Mouse (Mus musculus) MEL (cell line): ENCODE measurements around the gene Ndufa7.

Experiments used
- CHD2 ChIP-seq: IDR thresholded peaks from 2 replicates; pipeline ENCODE4 v1.6.1; 2011; ENCODE audit warnings: low read length, improper control_type of control experiment
- CTCF ChIP-seq, 3 experiments: IDR thresholded peaks in 2 of 3; conservative IDR thresholded peaks in 1 of 3; 2 replicates each; pipeline ENCODE4 v1.5.1; 2011 to 2012; ENCODE audit warnings: low read length in 3 of 3, low read depth in 2 of 3, mild to moderate bottlenecking in 2 of 3, improper control_type of control experiment in 1 of 3, inconsistent platforms in 1 of 3, mixed read lengths in 1 of 3, moderate library complexity in 1 of 3; ENCODE audit not compliant: control insufficient read depth in 1 of 3, insufficient read depth in 1 of 3, poor library complexity in 1 of 3, severe bottlenecking in 1 of 3
- E2F4 ChIP-seq: IDR thresholded peaks from 2 replicates; pipeline ENCODE4 v1.6.1; 2011; ENCODE audit warnings: low read depth, low read length, improper control_type of control experiment, borderline replicate concordance
- EP300 ChIP-seq, 2 experiments: IDR thresholded peaks; 2 replicates each; pipeline ENCODE4 v1.6.1; 2011; ENCODE audit warnings: improper control_type of control experiment in 2 of 2, low read length in 2 of 2, low read depth in 1 of 2, mild to moderate bottlenecking in 1 of 2
- MAFK ChIP-seq: IDR thresholded peaks from 2 replicates; pipeline ENCODE4 v1.6.1; 2011; ENCODE audit warnings: low read depth, mild to moderate bottlenecking, low read length, improper control_type of control experiment, borderline replicate concordance
- MEF2A ChIP-seq: IDR thresholded peaks from 2 replicates; pipeline ENCODE4 v1.6.1; 2014; ENCODE audit warnings: low read depth, mild to moderate bottlenecking, inconsistent platforms, low read length, improper control_type of control experiment; ENCODE audit not compliant: poor library complexity, insufficient replicate concordance, severe bottlenecking; ENCODE audit errors: extremely low read depth
- NELFE ChIP-seq: IDR thresholded peaks from 2 replicates; pipeline ENCODE4 v1.6.1; 2011; ENCODE audit warnings: low read depth, low read length, improper control_type of control experiment
- NRF1 ChIP-seq: IDR thresholded peaks from 2 replicates; pipeline ENCODE4 v1.6.1; 2014; ENCODE audit warnings: low read depth, mild to moderate bottlenecking, inconsistent platforms, low read length, improper control_type of control experiment, moderate library complexity; ENCODE audit not compliant: poor library complexity, insufficient read depth, severe bottlenecking
- TCF12 ChIP-seq: IDR thresholded peaks from 2 replicates; pipeline ENCODE4 v1.6.1; 2014; ENCODE audit warnings: low read depth, mild to moderate bottlenecking, inconsistent platforms, low read length, improper control_type of control experiment, moderate library complexity
- USF2 ChIP-seq, 2 experiments: IDR thresholded peaks; 2 replicates each; pipeline ENCODE4 v1.6.1; 2011 to 2012; ENCODE audit warnings: improper control_type of control experiment in 2 of 2, low read length in 2 of 2, borderline replicate concordance in 1 of 2, inconsistent platforms in 1 of 2, low read depth in 1 of 2, mild to moderate bottlenecking in 1 of 2; ENCODE audit not compliant: insufficient read depth in 1 of 2
- ZKSCAN1 ChIP-seq: IDR thresholded peaks from 2 replicates; pipeline ENCODE4 v1.6.1; 2012; ENCODE audit warnings: low read depth, mild to moderate bottlenecking, inconsistent platforms, low read length, improper control_type of control experiment, moderate library complexity
- ZNF384 ChIP-seq: IDR thresholded peaks from 2 replicates; pipeline ENCODE4 v1.6.1; 2012; ENCODE audit warnings: low read depth, mild to moderate bottlenecking, inconsistent platforms, low read length, improper control_type of control experiment

DNA sequence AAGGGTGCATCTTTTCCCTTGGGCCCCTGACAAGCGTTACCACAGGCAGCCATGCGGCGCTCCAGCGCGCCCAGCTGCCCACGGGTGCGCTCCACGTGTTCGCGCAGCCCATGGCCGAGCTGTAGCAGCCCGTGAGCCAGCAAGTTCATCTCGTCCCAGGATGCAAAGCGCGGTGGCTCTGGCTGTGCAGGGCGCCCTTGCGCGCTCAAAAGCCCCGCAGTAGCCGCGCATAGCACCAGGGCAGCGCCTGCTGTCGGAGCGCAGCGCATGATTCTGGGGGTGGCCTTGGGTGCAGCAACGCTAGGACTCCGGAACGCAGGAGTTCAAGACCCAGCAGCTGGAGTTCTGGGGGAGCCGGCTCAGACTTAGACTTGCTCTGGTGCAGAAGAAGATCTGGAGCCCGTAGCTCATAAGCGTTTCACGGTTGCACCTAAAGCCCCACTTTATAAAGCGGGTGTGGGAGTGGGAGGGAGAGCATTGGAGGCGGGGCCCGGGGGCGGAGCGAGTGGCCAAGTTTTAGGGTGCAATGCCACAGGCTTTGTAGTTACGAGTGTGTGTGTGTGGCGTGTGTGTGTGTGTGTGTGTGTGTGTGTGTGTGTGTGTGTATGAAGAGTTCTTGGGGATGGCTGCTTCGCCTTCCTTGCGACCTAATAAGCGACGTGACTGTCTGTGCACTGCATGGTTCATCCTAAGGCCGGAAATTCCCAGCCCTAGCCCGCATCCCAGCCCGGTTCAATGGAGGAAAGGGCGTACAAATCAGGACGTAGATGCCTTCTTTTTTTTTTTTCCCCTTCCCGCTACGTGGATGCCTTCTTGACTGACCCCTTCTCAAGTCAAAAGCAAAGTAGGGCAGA lies 43.0 kb upstream of the Ndufa7 start, which contains the start of gene Angptl4:
- TF ChIP-seq NRF1 (peak; percentile 37; the same call in 1 of the 2 replicates), USF2 (IDR thresholded peaks at IDR 0.05; ENCODE audit: borderline replicate concordance in 1 of 2, insufficient read depth in 1 of 2, low read depth in 1 of 2, low read length in 2 of 2) (no peak), MEF2A (no peak), EP300 (IDR thresholded peaks at IDR 0.05; ENCODE audit: low read depth in 1 of 2, low read length in 2 of 2) (no peak), NELFE (peak; percentile 60), CHD2 (no peak), CTCF (IDR thresholded peaks at IDR 0.05 in 2 of 3, conservative IDR thresholded peaks at IDR 0.05 in 1 of 3; ENCODE audit: control insufficient read depth in 1 of 3, insufficient read depth in 1 of 3, low read depth in 2 of 3, low read length in 3 of 3, poor library complexity in 1 of 3, severe bottlenecking in 1 of 3) (no peak), E2F4 (no peak), MAFK (no peak), ZKSCAN1 (no peak), TCF12 (no peak), ZNF384 (no peak)
